Mouse (Mus musculus) liver, embryonic 15.5 days (tissue): ENCODE data around the gene Gm42906. TPM values are rescaled to one million over a fixed set of nuclear protein-coding genes. Genes with fewer than 3 reads are reported as not detected.

Source experiments
- ATAC-seq: fragments of 200-750 bp; cut with Nextera tagmentation; 2 replicates; pipeline ENCODE4 v1.8.0; 2017; ENCODE audit warnings: moderate number of reproducible peaks, mild to moderate bottlenecking, moderate library complexity; ENCODE audit not compliant: insufficient read depth
- H3K27ac ChIP-seq: fragments of 300-500 bp; sonication (generic); replicated peaks from 2 replicates; pipeline ENCODE4 v1.5.1; 2015; ENCODE audit warnings: mild to moderate bottlenecking, inconsistent platforms
- H3K27me3 ChIP-seq: fragments of 300-500 bp; sonication (generic); 2 replicates; pipeline ENCODE4 v1.6.1; 2015; ENCODE audit warnings: mild to moderate bottlenecking, inconsistent platforms
- H3K36me3 ChIP-seq: fragments of 300-500 bp; sonication (generic); replicated peaks from 2 replicates; pipeline ENCODE4 v1.6.1; 2015; ENCODE audit warnings: moderate library complexity, mild to moderate bottlenecking, inconsistent platforms
- H3K4me1 ChIP-seq: fragments of 300-500 bp; sonication (generic); replicated peaks from 2 replicates; pipeline ENCODE4 v1.6.1; 2015; ENCODE audit warnings: inconsistent platforms
- H3K4me2 ChIP-seq: fragments of 300-500 bp; sonication (generic); 2 replicates; pipeline ENCODE4 v1.6.1; 2015; ENCODE audit warnings: moderate library complexity, mild to moderate bottlenecking, inconsistent platforms
- H3K4me3 ChIP-seq: fragments of 300-500 bp; sonication (generic); replicated peaks from 2 replicates; pipeline ENCODE4 v1.5.1; 2015; ENCODE audit warnings: mild to moderate bottlenecking, inconsistent platforms
- H3K9ac ChIP-seq: fragments of 300-500 bp; sonication (generic); 2 replicates; pipeline ENCODE4 v1.6.1; 2015; ENCODE audit warnings: moderate library complexity, mild to moderate bottlenecking, inconsistent platforms
- H3K9me3 ChIP-seq: fragments of 300-500 bp; sonication (generic); replicated peaks from 2 replicates; pipeline ENCODE4 v1.6.1; 2016; ENCODE audit warnings: inconsistent platforms
- WGBS: fragments of 180-500 bp; shearing (Covaris S2); methylation state at CpG from one replicate; pipeline ENCODE4 v1.1.7; 2015; ENCODE audit warnings: mixed read lengths; ENCODE audit not compliant: insufficient replicate concordance; 5-methylcytosine and 5-hydroxymethylcytosine counted together
- polyA plus RNA-seq: library from polyadenylated mRNA; unstranded; fragments of >200 nt; fragmentation: Nextera tagmentation; extraction: Ambion mirVana; gene quantifications from 2 replicates; pipeline ENCODE4 v1.2.1, GENCODE M21; 2015

The Gm42906 gene
- polyA plus RNA-seq, 1 experiment from 2014 or later, result not detected

GRCm38 (mm10) chr5:151181288-151181687 lies 246.7 kb downstream of the Gm42906 start:
- Histone ChIP-seq H3K36me3 (no peaks in the 10 kb centered on the region), H3K27ac (no peak overlapping the region), H3K4me2 (no peak overlapping the region), H3K27me3 (no peaks in the 10 kb centered on the region), H3K4me1 (no peaks in the 10 kb centered on the region), H3K9me3 (no peaks in the 10 kb centered on the region), H3K4me3 (no peak overlapping the region), H3K9ac (no peak overlapping the region)
- ATAC-seq, result no peak
- WGBS, result 76% methylated on average over 8 of the region's 8 CpGs

- no peaks in the 10 kb centered on the region for H3K27me3 ChIP-seq
- no peak overlapping the region for H3K4me3 ChIP-seq
- 62% methylated on average over 9 of the region's 9 CpGs for WGBS
- H3K4me2 ChIP-seq, result no peak overlapping the region
- ATAC-seq, result no peak
- no peak overlapping the region for H3K27ac ChIP-seq
- H3K36me3 ChIP-seq, result no peaks in the 10 kb centered on the region
- H3K9ac ChIP-seq, result no peak overlapping the region
- no peaks in the 10 kb centered on the region for H3K9me3 ChIP-seq
- H3K4me1 ChIP-seq, result no peaks in the 10 kb centered on the region; the same call in 1 of the 2 replicates
Observed at GRCm38 (mm10) chr5:151180176-151180785, 247.7 kb downstream of the Gm42906 start.

GRCm38 (mm10) chr5:151177171-151177570 lies 250.8 kb downstream of the Gm42906 start:
- no peaks in the 10 kb centered on the region for H3K9me3 ChIP-seq
- peaks cover 12% of the 10 kb centered on the region for H3K4me1 ChIP-seq
- WGBS, result 65% methylated on average over 3 of the region's 3 CpGs
- H3K27ac ChIP-seq, result no peak overlapping the region
- H3K27me3 ChIP-seq, result no peaks in the 10 kb centered on the region
- no peak overlapping the region for H3K4me2 ChIP-seq
- no peaks in the 10 kb centered on the region for H3K36me3 ChIP-seq
- ATAC-seq, result no peak
- H3K4me3 ChIP-seq, result no peak overlapping the region
- no peak overlapping the region for H3K9ac ChIP-seq

GRCm38 (mm10) chr5:151175897-151176313 lies 252.1 kb downstream of the Gm42906 start:
- WGBS, result 45% methylated on average over 4 of the region's 4 CpGs
- H3K9me3 ChIP-seq, result no peaks in the 10 kb centered on the region
- ATAC-seq, result peak; percentile 38
- H3K36me3 ChIP-seq, result no peaks in the 10 kb centered on the region
- no peak overlapping the region for H3K4me3 ChIP-seq
- H3K27me3 ChIP-seq, result no peaks in the 10 kb centered on the region
- H3K4me2 ChIP-seq, result no peak overlapping the region
- H3K9ac ChIP-seq, result no peak overlapping the region
- peaks cover 12% of the 10 kb centered on the region for H3K4me1 ChIP-seq
- H3K27ac ChIP-seq, result peak overlapping the region; percentile 51

GRCm38 (mm10) chr5:151174485-151175460 lies 253.2 kb downstream of the Gm42906 start:
- no peaks in the 10 kb centered on the region for H3K9me3 ChIP-seq
- no peaks in the 10 kb centered on the region for H3K27me3 ChIP-seq
- ATAC-seq, result no peak
- H3K4me3 ChIP-seq, result no peak overlapping the region
- no peak overlapping the region for H3K4me2 ChIP-seq
- 71% methylated on average over 7 of the region's 7 CpGs for WGBS
- H3K27ac ChIP-seq, result no peak overlapping the region
- H3K9ac ChIP-seq, result no peak overlapping the region
- no peaks in the 10 kb centered on the region for H3K36me3 ChIP-seq
- H3K4me1 ChIP-seq, result peaks cover 12% of the 10 kb centered on the region

GRCm38 (mm10) chr5:151173774-151174173 lies 254.2 kb downstream of the Gm42906 start:
- Histone ChIP-seq H3K4me2 (no peak overlapping the region), H3K9ac (no peak overlapping the region), H3K9me3 (no peaks in the 10 kb centered on the region), H3K4me3 (no peak overlapping the region), H3K27ac (no peak overlapping the region), H3K4me1 (peaks cover 12% of the 10 kb centered on the region), H3K36me3 (no peaks in the 10 kb centered on the region), H3K27me3 (no peaks in the 10 kb centered on the region)
- ATAC-seq, result no peak
- 58% methylated on average over 1 of the region's 1 CpGs for WGBS

GRCm38 (mm10) chr5:151170168-151170750 lies 257.7 kb downstream of the Gm42906 start:
- Histone ChIP-seq H3K9ac (no peak overlapping the region), H3K27me3 (no peaks in the 10 kb centered on the region), H3K9me3 (no peaks in the 10 kb centered on the region), H3K4me1 (peaks cover 12% of the 10 kb centered on the region; the same call in 1 of the 2 replicates), H3K36me3 (no peaks in the 10 kb centered on the region), H3K4me2 (no peak overlapping the region), H3K4me3 (no peak overlapping the region), H3K27ac (no peak overlapping the region)
- 52% methylated on average over 3 of the region's 3 CpGs for WGBS
- peak; percentile 18; the same call in 1 of the 2 replicates for ATAC-seq

GRCm38 (mm10) chr5:151168191-151168590 lies 259.8 kb downstream of the Gm42906 start:
- no peaks in the 10 kb centered on the region for H3K9me3 ChIP-seq
- no peak overlapping the region for H3K9ac ChIP-seq
- H3K4me3 ChIP-seq, result no peak overlapping the region
- no peaks in the 10 kb centered on the region for H3K36me3 ChIP-seq
- H3K27ac ChIP-seq, result no peak overlapping the region
- no peak for ATAC-seq
- H3K4me2 ChIP-seq, result no peak overlapping the region
- 51% methylated on average over 3 of the region's 3 CpGs for WGBS
- H3K27me3 ChIP-seq, result no peaks in the 10 kb centered on the region
- 0 out of 2 replicates have a peak, but pooled peaks cover 4% of the 10 kb centered on the region for H3K4me1 ChIP-seq

- H3K27ac ChIP-seq, result no peak overlapping the region
- H3K4me1 ChIP-seq, result no peaks in the 10 kb centered on the region
- WGBS, result 60% methylated on average over 6 of the region's 6 CpGs
- no peak overlapping the region for H3K9ac ChIP-seq
- no peaks in the 10 kb centered on the region for H3K36me3 ChIP-seq
- no peak overlapping the region for H3K4me2 ChIP-seq
- H3K4me3 ChIP-seq, result no peak overlapping the region
- ATAC-seq, result no peak
- H3K9me3 ChIP-seq, result no peaks in the 10 kb centered on the region
- no peaks in the 10 kb centered on the region for H3K27me3 ChIP-seq
Observed at GRCm38 (mm10) chr5:151167641-151168040, 260.3 kb downstream of the Gm42906 start.

- no peaks in the 10 kb centered on the region for H3K4me1 ChIP-seq
- no peaks in the 10 kb centered on the region for H3K36me3 ChIP-seq
- WGBS, result 52% methylated on average over 5 of the region's 5 CpGs
- no peaks in the 10 kb centered on the region for H3K9me3 ChIP-seq
- no peak for ATAC-seq
- no peak overlapping the region for H3K9ac ChIP-seq
- no peaks in the 10 kb centered on the region for H3K27me3 ChIP-seq
- H3K27ac ChIP-seq, result no peak overlapping the region
- no peak overlapping the region for H3K4me2 ChIP-seq
- no peak overlapping the region for H3K4me3 ChIP-seq
Observed at GRCm38 (mm10) chr5:151166266-151166665, 261.7 kb downstream of the Gm42906 start.

- Histone ChIP-seq H3K27ac (no peak overlapping the region), H3K36me3 (no peaks in the 10 kb centered on the region), H3K9ac (no peak overlapping the region), H3K27me3 (no peaks in the 10 kb centered on the region), H3K4me3 (no peak overlapping the region), H3K9me3 (no peaks in the 10 kb centered on the region), H3K4me2 (no peak overlapping the region), H3K4me1 (no peaks in the 10 kb centered on the region)
- WGBS, result 54% methylated on average over 6 of the region's 6 CpGs
- ATAC-seq, result no peak
Observed at GRCm38 (mm10) chr5:151165381-151166016, 262.5 kb downstream of the Gm42906 start.
